In the genomic region with DNA sequence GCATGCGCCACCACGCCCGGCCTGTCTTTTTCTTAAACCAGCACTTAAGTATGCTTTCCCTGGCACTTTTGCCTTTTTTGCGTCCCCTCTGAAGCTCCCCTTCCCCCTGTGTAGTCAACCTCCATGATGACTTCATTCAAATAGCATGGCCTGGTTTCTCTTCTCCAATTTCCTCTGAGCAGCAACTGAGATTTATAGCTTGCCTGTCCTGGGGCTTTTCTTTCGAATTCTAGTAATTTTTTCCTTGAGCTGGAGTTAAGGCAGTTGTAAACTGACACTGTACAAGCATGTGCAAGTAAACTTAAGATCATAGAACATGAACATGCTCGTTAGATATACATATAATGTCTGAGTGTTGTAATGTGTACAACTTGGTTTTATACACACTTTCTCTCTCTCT, we compare ENCODE assay signal across 22 mouse cellular contexts. TPM values are rescaled to one million over a fixed set of nuclear protein-coding genes. Genes with fewer than 3 reads are reported as not detected.
"Had no signal": no experiment of that assay in that cellular context is flagged by ENCODE, and none has a peak within 500 bp of the region (broad histone marks: within the 10 kb centered on the region; RNA-seq: fewer than 3 reads in every experiment).

No protein-coding gene starts in this region.

- H3K4me2 ChIP-seq: heart, embryonic 12.5 days; hindbrain, embryonic 12.5 days; hindbrain, embryonic 14.5 days; intestine, embryonic 15.5 days; kidney, embryonic 15.5 days; limb, embryonic 12.5 days; liver, embryonic 11.5 days; liver, embryonic 13.5 days; liver, embryonic 15.5 days had no signal

- H3K4me3 ChIP-seq: heart, embryonic 10.5 days; heart, embryonic 12.5 days; hindbrain, embryonic 10.5 days; hindbrain, embryonic 12.5 days; intestine, embryonic 15.5 days; kidney, embryonic 15.5 days; layer of hippocampus, adult 2 months; left cerebral cortex, adult 2 months; limb, embryonic 10.5 days; limb, embryonic 12.5 days; liver, embryonic 13.5 days; liver, embryonic 15.5 days had no signal

- ATAC-seq: hindbrain, embryonic 16.5 days; inflammation-experienced regulatory T-cells, adult 6 months had no signal

- H3K4me1 ChIP-seq: heart, embryonic 10.5 days; heart, embryonic 12.5 days; hindbrain, embryonic 10.5 days; hindbrain, embryonic 12.5 days; intestine, embryonic 15.5 days; limb, embryonic 10.5 days; limb, embryonic 12.5 days; liver, embryonic 13.5 days had no signal

- H3K36me3 ChIP-seq: heart, embryonic 10.5 days; heart, embryonic 12.5 days; hindbrain, embryonic 10.5 days; hindbrain, embryonic 12.5 days; intestine, embryonic 15.5 days; kidney, embryonic 15.5 days; limb, embryonic 10.5 days; limb, embryonic 12.5 days; liver, embryonic 13.5 days; liver, embryonic 15.5 days had no signal

- H3K27ac ChIP-seq: heart, embryonic 10.5 days; hindbrain, embryonic 10.5 days; hindbrain, embryonic 12.5 days; hindbrain, embryonic 14.5 days; intestine, embryonic 15.5 days; kidney, embryonic 15.5 days; layer of hippocampus, adult 2 months; left cerebral cortex, adult 2 months; limb, embryonic 10.5 days; limb, embryonic 12.5 days; liver, embryonic 13.5 days; liver, embryonic 15.5 days had no signal

- DNase-seq: gastrocnemius, postnatal 14 days; gastrocnemius, postnatal 36 days; liver; liver, embryonic 13.5 days had no signal

- H3K27me3 ChIP-seq: heart, embryonic 12.5 days; hindbrain, embryonic 12.5 days; intestine, embryonic 15.5 days; kidney, embryonic 15.5 days; limb, embryonic 12.5 days; liver, embryonic 13.5 days; liver, embryonic 15.5 days had no signal

- H3K9me3 ChIP-seq: heart, embryonic 10.5 days; hindbrain, embryonic 12.5 days; intestine, embryonic 15.5 days; kidney, embryonic 15.5 days; limb, embryonic 10.5 days; limb, embryonic 12.5 days; liver, embryonic 13.5 days; liver, embryonic 15.5 days had no signal

- H3K9ac ChIP-seq: heart, embryonic 12.5 days; hindbrain, embryonic 12.5 days; hindbrain, embryonic 14.5 days; intestine, embryonic 15.5 days; kidney, embryonic 15.5 days; limb, embryonic 12.5 days; liver, embryonic 13.5 days; liver, embryonic 15.5 days had no signal

RNA-seq across cellular contexts. Expression of gene Oscar, which starts 8.6 kb away (rescaled TPM):
- total RNA-seq: gastrocnemius, adult 8-10 months; gastrocnemius, postnatal 36 days; heart, adult 18-20 months had no signal
- polyA plus RNA-seq: heart, embryonic 16.5 days; inflammation-experienced regulatory T-cells, adult 6 months; kidney, embryonic 15.5 days; limb, embryonic 10.5 days; limb, embryonic 12.5 days; liver, embryonic 11.5 days; liver, embryonic 13.5 days had no signal
